Mouse (Mus musculus): Measurements from ENCODE around the gene Hoxc6. TPM values are rescaled to one million over a fixed set of nuclear protein-coding genes. Genes with fewer than 3 reads are reported as not detected.

Hoxc6 gene
- total and polyA plus RNA-seq, 3 experiments: 0.42 to 4.5 (median 0.79) TPM

DNA sequence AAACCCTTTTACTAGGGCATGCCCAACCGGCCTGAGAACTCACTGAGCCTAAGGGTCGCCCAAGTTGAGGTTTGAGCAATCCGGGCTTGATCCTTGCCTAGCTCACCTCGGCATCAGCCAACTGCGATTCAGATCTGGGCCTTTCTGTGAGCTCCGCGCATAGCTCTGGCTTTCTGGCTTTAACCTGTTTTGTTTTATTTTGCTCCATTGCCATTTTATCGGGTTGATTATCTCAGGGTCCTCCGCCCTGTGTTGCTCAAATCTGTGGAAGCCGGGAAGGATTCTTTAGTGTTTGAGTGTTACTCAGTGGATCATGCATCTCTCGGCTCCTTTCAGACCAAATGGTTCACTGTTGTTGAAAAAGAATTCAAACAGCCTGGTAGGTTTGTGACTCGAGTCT is 60.7 kb downstream of the Hoxc6 start:
- DNase-seq (ENCODE audit: extremely low read depth): no peak
- Histone ChIP-seq H3K27me3 (replicated peaks) (peaks cover 1% of the 10 kb centered on the region), H3K9me3 (replicated peaks; ENCODE audit: low read length) (no peaks in the 10 kb centered on the region), H3K9ac (ENCODE audit: insufficient read depth, low read depth) (no peak overlapping the region), H3K27ac (ENCODE audit: insufficient read depth, low read depth) (no peak overlapping the region), H3K4me2 (ENCODE audit: insufficient read depth, low read depth, poor library complexity, severe bottlenecking) (no peak overlapping the region), H3K36me3 (replicated peaks in 1 of 2; ENCODE audit: control insufficient read depth in 1 of 2, insufficient read depth in 1 of 2, low read length in 1 of 2) (no peaks in the 10 kb centered on the region), H3K79me2 (replicated peaks; ENCODE audit: control insufficient read depth, extremely low read depth, insufficient read depth, poor library complexity, severe bottlenecking) (no peaks in the 10 kb centered on the region), H3K4me3 (replicated peaks in 1 of 3; ENCODE audit: low read depth in 2 of 3, low read length in 2 of 3, poor library complexity in 1 of 3) (no peak overlapping the region), H3K4me1 (ENCODE audit: control insufficient read depth in 1 of 2, insufficient read depth in 2 of 2) (peaks cover 0 to 25% of the 10 kb centered on the region in 2 experiments; a peak in 2 of 4 replicates)
- TF ChIP-seq BHLHE40 (IDR thresholded peaks at IDR 0.05; ENCODE audit: low read depth, low read length) (no peak), USF2 (conservative IDR thresholded peaks at IDR 0.05; ENCODE audit: low read depth, low read length) (no peak), POLR2A (IDR thresholded peaks at IDR 0.05; ENCODE audit: low read depth, low read length) (no peak), CHD1 (IDR thresholded peaks at IDR 0.05; ENCODE audit: low read depth, low read length) (no peak), CTCF (conservative IDR thresholded peaks at IDR 0.05 in 1 of 2, IDR thresholded peaks at IDR 0.05 in 1 of 2; ENCODE audit: low read depth in 2 of 2, low read length in 2 of 2) (no peak), ELF1 (IDR thresholded peaks at IDR 0.05; ENCODE audit: low read depth, low read length) (no peak)
- dilution Hi-C loops (cut with MboI; ENCODE audit: extremely low pct_ligation_motif_present, extremely low pct_unique_long_range_greater_than_20kb, low sequenced_read_pairs): no loop called here
- in situ Hi-C loops (cut with MboI; ENCODE audit: low pct_ligation_motif_present, low pct_unique_long_range_greater_than_20kb, low sequenced_read_pairs): no loop called here

DNA sequence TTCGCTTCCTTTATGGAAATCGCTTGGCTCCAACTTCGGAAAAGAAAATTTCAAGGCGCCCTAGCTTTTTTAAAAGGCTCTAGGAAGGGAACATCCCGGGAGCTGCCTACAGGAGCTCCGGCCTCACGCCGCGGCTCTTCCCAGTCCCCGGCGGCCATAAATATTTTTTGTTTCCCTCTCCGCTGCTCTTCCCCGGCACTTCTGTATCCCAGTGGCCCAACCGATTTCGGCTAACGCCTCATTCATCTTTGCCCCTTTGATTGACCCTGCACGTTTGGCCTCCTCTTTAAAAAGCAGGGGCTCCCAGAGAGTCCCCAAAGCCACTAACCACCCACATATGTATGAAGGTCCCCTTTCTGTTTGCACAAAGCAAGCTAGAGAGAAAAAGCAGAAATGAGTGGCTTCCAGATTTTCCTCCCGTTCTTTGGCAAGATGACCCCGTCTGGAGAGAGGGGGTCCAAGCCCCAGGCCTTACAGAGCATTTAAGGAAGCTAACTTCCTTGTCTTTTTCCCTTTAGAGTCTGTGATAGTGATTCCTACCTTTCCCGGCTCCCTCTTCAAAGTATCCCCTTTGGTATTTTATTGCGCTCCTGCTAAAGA is 61.4 kb downstream of the Hoxc6 start:
- peaks cover 1% of the 10 kb centered on the region for H3K27me3 ChIP-seq (replicated peaks)
- no peak for TF ChIP-seq MXI1 (IDR thresholded peaks at IDR 0.05; ENCODE audit: low read depth, low read length)
- no peak for TF ChIP-seq E2F4 (IDR thresholded peaks at IDR 0.05; ENCODE audit: insufficient replicate concordance, low read depth, low read length)
- no peak for TF ChIP-seq JUN (IDR thresholded peaks at IDR 0.05; ENCODE audit: insufficient read depth, low read depth, low read length)
- no peak for TF ChIP-seq IRF4 (IDR thresholded peaks at IDR 0.05; ENCODE audit: low read depth, low read length)
- TF ChIP-seq ELF1 (IDR thresholded peaks at IDR 0.05; ENCODE audit: low read depth, low read length): no peak
- no peak for TF ChIP-seq CHD2 (IDR thresholded peaks at IDR 0.05; ENCODE audit: low read length)
- TF ChIP-seq MAFK (IDR thresholded peaks at IDR 0.05; ENCODE audit: insufficient replicate concordance, low read length): no peak
- no peak for TF ChIP-seq JUND (conservative IDR thresholded peaks at IDR 0.05; ENCODE audit: low read depth, low read length)
- no peak for TF ChIP-seq MYC (IDR thresholded peaks at IDR 0.05; ENCODE audit: low read depth, low read length)
- TF ChIP-seq ZKSCAN1 (IDR thresholded peaks at IDR 0.05; ENCODE audit: borderline replicate concordance, low read depth, low read length): no peak
- TF ChIP-seq HCFC1 (IDR thresholded peaks at IDR 0.05; ENCODE audit: low read depth, low read length): no peak
- in situ Hi-C loops (cut with MboI; ENCODE audit: low pct_ligation_motif_present, low pct_unique_long_range_greater_than_20kb, low sequenced_read_pairs): no loop called here
- no peak for DNase-seq (ENCODE audit: extremely low read depth)
- no peak overlapping the region for H3K4me3 ChIP-seq (replicated peaks in 1 of 3; ENCODE audit: low read depth in 2 of 3, low read length in 2 of 3, poor library complexity in 1 of 3)
- no peak overlapping the region for H3K27ac ChIP-seq (ENCODE audit: insufficient read depth, low read depth)
- no peaks in the 10 kb centered on the region for H3K36me3 ChIP-seq (replicated peaks in 1 of 2; ENCODE audit: control insufficient read depth in 1 of 2, insufficient read depth in 1 of 2, low read length in 1 of 2)
- no peaks in the 10 kb centered on the region for H3K9me3 ChIP-seq (replicated peaks; ENCODE audit: low read length)
- peaks cover 0 to 17% of the 10 kb centered on the region in 2 experiments; a peak in 2 of 4 replicates for H3K4me1 ChIP-seq (ENCODE audit: control insufficient read depth in 1 of 2, insufficient read depth in 2 of 2)
- H3K4me2 ChIP-seq (ENCODE audit: insufficient read depth, low read depth, poor library complexity, severe bottlenecking): no peak overlapping the region
- dilution Hi-C loops (cut with MboI; ENCODE audit: extremely low pct_ligation_motif_present, extremely low pct_unique_long_range_greater_than_20kb, low sequenced_read_pairs): no loop called here
- H3K9ac ChIP-seq (ENCODE audit: insufficient read depth, low read depth): no peak overlapping the region
- H3K79me2 ChIP-seq (replicated peaks; ENCODE audit: control insufficient read depth, extremely low read depth, insufficient read depth, poor library complexity, severe bottlenecking): no peaks in the 10 kb centered on the region
